Mouse (Mus musculus) right cerebral cortex, postnatal 4 days (tissue): ENCODE results near the gene Dennd1a.

ENCODE experiments used
- DNase-seq: peaks from one replicate; pipeline ENCODE4 v3.0.0-alpha.2; 2022

Dennd1a gene

GRCm38 (mm10) chr2:37855226-37855625 lies 432.0 kb downstream of the Dennd1a start:
- no peak for DNase-seq

GRCm38 (mm10) chr2:37853878-37854435 lies 433.2 kb downstream of the Dennd1a start:
- no peak for DNase-seq

- no peak for DNase-seq
These were observed 436.6 kb downstream of the Dennd1a start for GRCm38 (mm10) chr2:37850626-37851025.

GRCm38 (mm10) chr2:37849357-37849756 lies 437.8 kb downstream of the Dennd1a start:
- no peak for DNase-seq

GRCm38 (mm10) chr2:37842719-37843118 lies 444.5 kb downstream of the Dennd1a start:
- no peak for DNase-seq

- no peak for DNase-seq
These were observed 445.0 kb downstream of the Dennd1a start for GRCm38 (mm10) chr2:37842151-37842569.

GRCm38 (mm10) chr2:37839922-37840321 lies 447.3 kb downstream of the Dennd1a start:
- no peak for DNase-seq

- no peak for DNase-seq
These were observed 448.8 kb downstream of the Dennd1a start for GRCm38 (mm10) chr2:37838202-37838984.

GRCm38 (mm10) chr2:37837542-37837941 lies 449.6 kb downstream of the Dennd1a start:
- no peak for DNase-seq

GRCm38 (mm10) chr2:37836926-37837325 lies 450.3 kb downstream of the Dennd1a start:
- DNase-seq: no peak

- no peak for DNase-seq
These were observed 454.9 kb downstream of the Dennd1a start for GRCm38 (mm10) chr2:37832253-37832652.

GRCm38 (mm10) chr2:37829758-37830275 lies 457.4 kb downstream of the Dennd1a start:
- no peak for DNase-seq

- DNase-seq: no peak
These were observed 463.4 kb downstream of the Dennd1a start for GRCm38 (mm10) chr2:37823826-37824225.

- DNase-seq: no peak
These were observed 465.1 kb downstream of the Dennd1a start for GRCm38 (mm10) chr2:37822122-37822521.

- no peak for DNase-seq
These were observed 467.6 kb downstream of the Dennd1a start for GRCm38 (mm10) chr2:37819526-37820152.

GRCm38 (mm10) chr2:37818761-37819525 lies 468.2 kb downstream of the Dennd1a start:
- DNase-seq: peak; percentile 42

GRCm38 (mm10) chr2:37815676-37816075 lies 471.5 kb downstream of the Dennd1a start:
- DNase-seq: peak; percentile 86

- DNase-seq: no peak
These were observed 472.3 kb downstream of the Dennd1a start for GRCm38 (mm10) chr2:37814820-37815361.

GRCm38 (mm10) chr2:37812401-37812800 lies 474.8 kb downstream of the Dennd1a start:
- DNase-seq: no peak

GRCm38 (mm10) chr2:37811682-37812081 lies 475.5 kb downstream of the Dennd1a start:
- no peak for DNase-seq

- peak; percentile 58 for DNase-seq
These were observed 484.5 kb downstream of the Dennd1a start for GRCm38 (mm10) chr2:37802610-37803212.

GRCm38 (mm10) chr2:37801687-37802086 lies 485.5 kb downstream of the Dennd1a start:
- no peak for DNase-seq
